Mouse (Mus musculus) liver, adult 10 weeks (tissue): Measurements from ENCODE around the gene Il1f6. TPM values are rescaled to one million over a fixed set of nuclear protein-coding genes. Genes with fewer than 3 reads are reported as not detected.

Experiments
- polyA plus RNA-seq: library from polyadenylated mRNA; stranded (reverse); fragments of 350-450 nt; fragmentation: Illumina TruSeq; extraction: RNeasy Lipid Tissue Mini Kit (QIAGEN cat#74804); gene quantifications from one replicate; pipeline ENCODE4 v1.2.3, GENCODE M21; 2014; ENCODE audit warnings: low read depth, low replicate concordance

Gene Il1f6
- polyA plus RNA-seq: not detected

GRCm38 (mm10) chr2:24215118-24215517 is at the start of gene Il1f6:
TSS of gene Il1f6 (plus strand) at chr2:24215418.

DNA sequence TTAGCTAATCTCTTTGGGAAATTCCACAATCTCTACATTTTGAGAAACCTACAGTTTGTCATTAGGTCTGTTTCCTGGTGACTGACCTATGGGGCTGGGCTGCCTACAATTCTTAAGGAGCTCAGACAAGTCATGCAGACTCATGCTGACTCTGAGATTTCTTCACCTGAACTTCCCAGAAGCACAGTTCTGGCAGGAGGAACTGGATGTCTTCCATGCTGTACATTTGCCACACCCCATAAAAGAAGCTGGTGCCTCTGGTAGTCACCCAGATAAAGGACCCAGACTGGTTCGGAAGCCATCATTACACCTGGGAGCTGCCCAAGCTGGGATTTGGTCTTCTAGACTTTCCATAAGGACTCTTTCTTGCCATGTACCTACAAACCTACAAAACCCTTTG is 29.0 kb upstream of the Il1f6 start, which contains the start of gene Il1f9:
TSS of gene Il1f9 (plus strand) at position 301 of the 400 bp plus-strand sequence.

Other genes with a start within 250 kb of the Il1f6 start
- 104 TPM for gene Hnmt, start 166.0 kb upstream of the Il1f6 start, polyA plus RNA-seq
- not detected for gene Tbpl2, start 118.8 kb upstream of the Il1f6 start, polyA plus RNA-seq
- not detected for gene Il1f8, start 62.3 kb upstream of the Il1f6 start, polyA plus RNA-seq
- gene Il1f9, start 28.9 kb upstream of the Il1f6 start, polyA plus RNA-seq: 0.48 TPM
- gene Il1f5, start 61.5 kb downstream of the Il1f6 start, polyA plus RNA-seq: not detected
- gene Il1f10, start 75.8 kb downstream of the Il1f6 start, polyA plus RNA-seq: not detected
- gene Il1rn, start 121.4 kb downstream of the Il1f6 start, polyA plus RNA-seq: 5.1 TPM
- gene Psd4, start 152.2 kb downstream of the Il1f6 start, polyA plus RNA-seq: 1.4 TPM